Mouse (Mus musculus): ENCODE measurements around the gene Ankrd13d.

- TF ChIP-seq CTCF (IDR thresholded peaks at IDR 0.05; ENCODE audit: low read depth) (no peak), EP300 (optimal IDR thresholded peaks at IDR 0.05) (no peak)
These were observed 20.2 kb downstream of the Ankrd13d start for GRCm38 (mm10) chr19:4262756-4263155.
